Mouse (Mus musculus): ENCODE data around the gene Tprgl. TPM values are rescaled to one million over a fixed set of nuclear protein-coding genes. Genes with fewer than 3 reads are reported as not detected.

The Tprgl gene
- polyA plus RNA-seq, 1 experiment from 2014 or later = 115 TPM

GRCm38 (mm10) chr4:154116421-154116820 is 44.0 kb downstream of the Tprgl start:
- no peak for ATAC-seq (ENCODE audit: insufficient number of reproducible peaks, insufficient read depth, low FRiP score, low TSS enrichment, low read depth)
- no peak overlapping the region for H3K27ac ChIP-seq
- no peak overlapping the region for H3K9ac ChIP-seq (replicated peaks)
- peaks cover 6% of the 10 kb centered on the region; the same call in 1 of the 2 replicates for H3K27me3 ChIP-seq
- H3K4me3 ChIP-seq (replicated peaks) = no peak overlapping the region
- no peaks in the 10 kb centered on the region for H3K36me3 ChIP-seq
- WGBS = 50% methylated on average over 7 of the region's 7 CpGs
- no peaks in the 10 kb centered on the region for H3K9me3 ChIP-seq
- no peaks in the 10 kb centered on the region for H3K4me1 ChIP-seq (replicated peaks)
- no peak overlapping the region for H3K4me2 ChIP-seq

GRCm38 (mm10) chr4:154109850-154110243 is 50.6 kb downstream of the Tprgl start:
- no peaks in the 10 kb centered on the region for H3K36me3 ChIP-seq
- no peak overlapping the region for H3K27ac ChIP-seq
- H3K4me3 ChIP-seq (replicated peaks) = no peak overlapping the region
- no peak overlapping the region for H3K9ac ChIP-seq (replicated peaks)
- H3K4me1 ChIP-seq (replicated peaks) = 0 out of 2 replicates have a peak, but pooled peaks cover 4% of the 10 kb centered on the region
- 76% methylated on average over 11 of the region's 11 CpGs for WGBS
- H3K27me3 ChIP-seq = peaks cover 47% of the 10 kb centered on the region
- no peak overlapping the region for H3K4me2 ChIP-seq
- no peak for ATAC-seq (ENCODE audit: insufficient number of reproducible peaks, insufficient read depth, low FRiP score, low TSS enrichment, low read depth)
- H3K9me3 ChIP-seq = no peaks in the 10 kb centered on the region

GRCm38 (mm10) chr4:154109216-154109849 is 51.1 kb downstream of the Tprgl start:
- WGBS = 53% methylated on average over 18 of the region's 18 CpGs
- H3K27me3 ChIP-seq = peaks cover 52% of the 10 kb centered on the region
- no peaks in the 10 kb centered on the region for H3K36me3 ChIP-seq

More at GRCm38 (mm10) chr4:154109216-154109849, 51.1 kb downstream of the Tprgl start:
- H3K4me2 ChIP-seq = no peak overlapping the region
- H3K27ac ChIP-seq = no peak overlapping the region
- 0 out of 2 replicates have a peak, but pooled peaks cover 4% of the 10 kb centered on the region for H3K4me1 ChIP-seq (replicated peaks)
- H3K9ac ChIP-seq (replicated peaks) = no peak overlapping the region
- H3K4me3 ChIP-seq (replicated peaks) = no peak overlapping the region
- no peak for ATAC-seq (ENCODE audit: insufficient number of reproducible peaks, insufficient read depth, low FRiP score, low TSS enrichment, low read depth)
- H3K9me3 ChIP-seq = no peaks in the 10 kb centered on the region

Other genes starting within 250 kb of the Tprgl start
- 105 and 116 TPM in 2 replicates for gene A430005L14Rik, start 203.4 kb downstream of the Tprgl start, polyA plus RNA-seq (2016; fragmentation: Nextera tagmentation; extraction: Ambion mirVana)
- 14.9 and 15.9 TPM in 2 replicates for gene Dffb, start 185.5 kb downstream of the Tprgl start, polyA plus RNA-seq (2016; fragmentation: Nextera tagmentation; extraction: Ambion mirVana)
- 20.4 and 21.0 TPM in 2 replicates for gene Cep104, start 185.5 kb downstream of the Tprgl start, polyA plus RNA-seq (2016; fragmentation: Nextera tagmentation; extraction: Ambion mirVana)
- 34.4 and 37.8 TPM in 2 replicates for gene Lrrc47, start 148.9 kb downstream of the Tprgl start, polyA plus RNA-seq (2016; fragmentation: Nextera tagmentation; extraction: Ambion mirVana)
- gene Smim1, start 134.4 kb downstream of the Tprgl start, polyA plus RNA-seq (2016; fragmentation: Nextera tagmentation; extraction: Ambion mirVana) = 6.3 and 8.1 TPM in 2 replicates
- not detected in 2 replicates for gene Ccdc27, start 118.0 kb downstream of the Tprgl start, polyA plus RNA-seq (2016; fragmentation: Nextera tagmentation; extraction: Ambion mirVana)
- gene Trp73, start 20.5 kb downstream of the Tprgl start, polyA plus RNA-seq (2016; fragmentation: Nextera tagmentation; extraction: Ambion mirVana) = 1.2 and 1.9 TPM in 2 replicates
- 46.0 and 48.5 TPM in 2 replicates for gene Wrap73, start 18.3 kb downstream of the Tprgl start, polyA plus RNA-seq (2016; fragmentation: Nextera tagmentation; extraction: Ambion mirVana)
- 58.4 and 59.0 TPM in 2 replicates for gene Megf6, start 10.1 kb upstream of the Tprgl start, polyA plus RNA-seq (2016; fragmentation: Nextera tagmentation; extraction: Ambion mirVana)
- gene Arhgef16, start 141.0 kb upstream of the Tprgl start, polyA plus RNA-seq (2016; fragmentation: Nextera tagmentation; extraction: Ambion mirVana) = 4.2 and 5.2 TPM in 2 replicates
- gene B230104I21Rik, start 175.5 kb upstream of the Tprgl start, polyA plus RNA-seq (2016; fragmentation: Nextera tagmentation; extraction: Ambion mirVana) = 0.33 TPM in 1 of 2 replicates, not detected in the other

All from limb, embryonic 12.5 days (tissue).